Mouse (Mus musculus) left cerebral cortex, postnatal 10 days (tissue): ENCODE data around the gene Slc4a11. TPM values are rescaled to one million over a fixed set of nuclear protein-coding genes. Genes with fewer than 3 reads are reported as not detected.

Source experiments
- DNase-seq, 2 experiments: peaks; one replicate each; pipeline ENCODE4 v3.0.0; 2021 to 2022; ENCODE audit warnings: low spot score in 2 of 2, mixed read lengths in 1 of 2; ENCODE audit errors: extremely low spot score in 1 of 2
- intact Hi-C: fragments of 180-260 bp; cut with DNase I; formaldehyde crosslinking; loops from one replicate; pipeline ENCODE4 v1.15.1; 2025
- total RNA-seq, 2 experiments: library from RNA; stranded (reverse); gene quantifications; 2 replicates each; pipeline ENCODE4 v1.2.3; 2021

Slc4a11 gene
- total RNA-seq, 2 experiments from 2014 or later: 0.39 to 0.58 TPM

GRCm38 (mm10) chr2:130641351-130642025 lies 55.8 kb downstream of the Slc4a11 start:
- DNase-seq: no peak
- intact Hi-C loops: no loop called here

- intact Hi-C loops: no loop called here
- DNase-seq: no peak
Observed at GRCm38 (mm10) chr2:130639276-130639675, 58.0 kb downstream of the Slc4a11 start.

GRCm38 (mm10) chr2:130638101-130638611 lies 59.2 kb downstream of the Slc4a11 start:
- no peak for DNase-seq
- intact Hi-C loops: no loop called here

- intact Hi-C loops: no loop called here
- peak in 1 of 2 experiments; percentile 41 for DNase-seq
Observed at GRCm38 (mm10) chr2:130635847-130636246, 61.5 kb downstream of the Slc4a11 start.

- DNase-seq: peak in 1 of 2 experiments; percentile 39
- intact Hi-C loops: no loop called here
Observed at GRCm38 (mm10) chr2:130634739-130635411, 62.4 kb downstream of the Slc4a11 start.

Other genes with a start within 250 kb of the Slc4a11 start
- 100 to 1,000 TPM; 257 to 262 TPM for gene Ptpra, start 247.2 kb downstream of the Slc4a11 start, total RNA-seq
- gene Mrps26, start 133.8 kb downstream of the Slc4a11 start, total RNA-seq: 10 to 100 TPM; 67.1 to 73.0 TPM
- under 1 TPM in 1 of 2 experiments, not detected in 1; 0.84 TPM for gene Oxt, start 121.3 kb downstream of the Slc4a11 start, total RNA-seq
- gene Avp, start 115.0 kb downstream of the Slc4a11 start, total RNA-seq: 1 to 10 TPM in 1 of 2 experiments, under 1 TPM in 1; 0.77 to 1.8 TPM
- gene Fastkd5, start 67.5 kb downstream of the Slc4a11 start, total RNA-seq: 1 to 10 TPM; 8.0 TPM
- gene Ubox5, start 67.5 kb downstream of the Slc4a11 start, total RNA-seq: 1 to 10 TPM; 8.5 to 8.7 TPM
- 10 to 100 TPM; 45.3 to 46.8 TPM for gene Lzts3, start 54.7 kb downstream of the Slc4a11 start, total RNA-seq
- 10 to 100 TPM; 59.7 to 72.2 TPM for gene Ddrgk1, start 32.9 kb downstream of the Slc4a11 start, total RNA-seq
- 10 to 100 TPM; 42.2 to 48.9 TPM for gene Itpa, start 29.9 kb downstream of the Slc4a11 start, total RNA-seq
- 10 to 100 TPM; 71.8 to 77.5 TPM for gene 4930402H24Rik, start 208.9 kb upstream of the Slc4a11 start, total RNA-seq
- 100 to 1,000 TPM; 117 to 120 TPM for gene Atrn, start 209.0 kb upstream of the Slc4a11 start, total RNA-seq